Mouse (Mus musculus) midbrain, embryonic 11.5 days (tissue): ENCODE data around the gene Rmdn2. TPM values are rescaled to one million over a fixed set of nuclear protein-coding genes. Genes with fewer than 3 reads are reported as not detected.

ENCODE experiments used
- ATAC-seq: fragments of 200-750 bp; cut with Nextera tagmentation; 2 replicates; pipeline ENCODE4 v1.8.0; 2017; ENCODE audit warnings: moderate TSS enrichment, moderate library complexity; ENCODE audit not compliant: low FRiP score
- DNase-seq: peaks from one replicate; pipeline ENCODE4 v3.0.0; 2015; ENCODE audit warnings: low spot score; ENCODE audit errors: missing footprints
- H3K27ac ChIP-seq: fragments of 300-500 bp; sonication (generic); 2 replicates; pipeline ENCODE4 v1.5.1; 2014; ENCODE audit warnings: low read depth, low read length
- H3K27me3 ChIP-seq: fragments of 300-500 bp; sonication (generic); 2 replicates; pipeline ENCODE4 v1.6.1; 2014; ENCODE audit warnings: mild to moderate bottlenecking, low read length, moderate library complexity, mixed read lengths; ENCODE audit not compliant: control insufficient read depth, insufficient read depth
- H3K36me3 ChIP-seq: fragments of 300-500 bp; sonication (generic); 2 replicates; pipeline ENCODE4 v1.6.1; 2014; ENCODE audit warnings: mild to moderate bottlenecking, low read length, moderate library complexity, mixed read lengths; ENCODE audit not compliant: control insufficient read depth, insufficient read depth
- H3K4me1 ChIP-seq: fragments of 300-500 bp; sonication (generic); 2 replicates; pipeline ENCODE4 v1.6.1; 2014; ENCODE audit warnings: low read length; ENCODE audit not compliant: control insufficient read depth, insufficient read depth
- H3K4me2 ChIP-seq: fragments of 300-500 bp; sonication (generic); 2 replicates; pipeline ENCODE4 v1.6.1; 2014; ENCODE audit warnings: mild to moderate bottlenecking, moderate library complexity
- H3K4me3 ChIP-seq: fragments of 300-500 bp; sonication (generic); 2 replicates; pipeline ENCODE4 v1.5.1; 2014; ENCODE audit warnings: low read depth, low read length
- H3K9ac ChIP-seq: fragments of 300-500 bp; sonication (generic); 2 replicates; pipeline ENCODE4 v1.6.1; 2014; ENCODE audit warnings: low read length
- H3K9me3 ChIP-seq: fragments of 300-500 bp; sonication (generic); 2 replicates; pipeline ENCODE4 v1.6.1; 2016; ENCODE audit warnings: low read length; ENCODE audit not compliant: control insufficient read depth
- WGBS: fragments of 180-500 bp; shearing (Covaris S2); extraction: QIAGEN DNeasy Blood & Tissue Kit; methylation state at CpG from one replicate; pipeline ENCODE4 v1.1.7; 2014; 5-methylcytosine and 5-hydroxymethylcytosine counted together
- polyA plus RNA-seq: library from polyadenylated mRNA; unstranded; fragments of >200 nt; fragmentation: Nextera tagmentation; extraction: Ambion mirVana; gene quantifications from 2 replicates; pipeline ENCODE4 v1.2.1, GENCODE M21; 2014

The Rmdn2 gene
- polyA plus RNA-seq, 1 experiment from 2014 or later: 5.7 TPM

DNA sequence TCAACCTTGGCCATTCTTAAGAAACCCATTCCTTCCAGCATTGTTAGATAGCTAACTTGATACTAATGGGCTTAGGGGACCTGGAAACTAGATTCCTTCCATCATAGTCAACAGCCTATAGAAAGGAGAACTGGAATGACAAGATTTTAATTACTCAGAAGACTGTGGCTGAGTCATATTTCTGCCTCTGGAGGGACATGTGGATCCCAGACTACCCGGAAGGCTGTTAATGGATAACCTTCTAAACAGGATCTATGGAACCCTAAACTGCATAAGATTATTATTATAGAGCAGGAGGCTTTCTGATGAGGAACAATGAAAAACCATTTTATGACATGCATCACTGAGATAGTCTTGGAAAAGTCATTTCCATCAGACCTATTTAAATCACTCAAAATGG lies 21.8 kb upstream of the Rmdn2 start:
- no peak overlapping the region for H3K9ac ChIP-seq
- no peaks in the 10 kb centered on the region for H3K36me3 ChIP-seq
- H3K4me1 ChIP-seq: no peaks in the 10 kb centered on the region
- no peak for ATAC-seq
- H3K27ac ChIP-seq: no peak overlapping the region
- no peaks in the 10 kb centered on the region for H3K9me3 ChIP-seq
- no peaks in the 10 kb centered on the region for H3K27me3 ChIP-seq
- 88% methylated on average over 1 of the region's 1 CpGs for WGBS
- no peak for DNase-seq
- no peak overlapping the region for H3K4me3 ChIP-seq
- no peak overlapping the region for H3K4me2 ChIP-seq

- no peaks in the 10 kb centered on the region for H3K36me3 ChIP-seq
- no peaks in the 10 kb centered on the region for H3K4me1 ChIP-seq
- ATAC-seq (no peak), DNase-seq (no peak)
- no peak overlapping the region for H3K4me3 ChIP-seq
- H3K4me2 ChIP-seq: no peak overlapping the region
- no peak overlapping the region for H3K9ac ChIP-seq
- WGBS: 85% methylated on average over 4 of the region's 4 CpGs
- H3K9me3 ChIP-seq: no peaks in the 10 kb centered on the region
- H3K27me3 ChIP-seq: no peaks in the 10 kb centered on the region
- H3K27ac ChIP-seq: no peak overlapping the region
Measured at GRCm38 (mm10) chr17:79595996-79596395, 15.7 kb upstream of the Rmdn2 start.

GRCm38 (mm10) chr17:79598151-79598550 lies 13.5 kb upstream of the Rmdn2 start:
- H3K27ac ChIP-seq: no peak overlapping the region
- H3K27me3 ChIP-seq: no peaks in the 10 kb centered on the region
- H3K9me3 ChIP-seq: no peaks in the 10 kb centered on the region
- WGBS: 70% methylated on average over 2 of the region's 2 CpGs
- no peak for DNase-seq
- no peak overlapping the region for H3K4me2 ChIP-seq
- ATAC-seq: no peak
- H3K4me3 ChIP-seq: no peak overlapping the region
- no peaks in the 10 kb centered on the region for H3K4me1 ChIP-seq
- H3K9ac ChIP-seq: no peak overlapping the region
- no peaks in the 10 kb centered on the region for H3K36me3 ChIP-seq

DNA sequence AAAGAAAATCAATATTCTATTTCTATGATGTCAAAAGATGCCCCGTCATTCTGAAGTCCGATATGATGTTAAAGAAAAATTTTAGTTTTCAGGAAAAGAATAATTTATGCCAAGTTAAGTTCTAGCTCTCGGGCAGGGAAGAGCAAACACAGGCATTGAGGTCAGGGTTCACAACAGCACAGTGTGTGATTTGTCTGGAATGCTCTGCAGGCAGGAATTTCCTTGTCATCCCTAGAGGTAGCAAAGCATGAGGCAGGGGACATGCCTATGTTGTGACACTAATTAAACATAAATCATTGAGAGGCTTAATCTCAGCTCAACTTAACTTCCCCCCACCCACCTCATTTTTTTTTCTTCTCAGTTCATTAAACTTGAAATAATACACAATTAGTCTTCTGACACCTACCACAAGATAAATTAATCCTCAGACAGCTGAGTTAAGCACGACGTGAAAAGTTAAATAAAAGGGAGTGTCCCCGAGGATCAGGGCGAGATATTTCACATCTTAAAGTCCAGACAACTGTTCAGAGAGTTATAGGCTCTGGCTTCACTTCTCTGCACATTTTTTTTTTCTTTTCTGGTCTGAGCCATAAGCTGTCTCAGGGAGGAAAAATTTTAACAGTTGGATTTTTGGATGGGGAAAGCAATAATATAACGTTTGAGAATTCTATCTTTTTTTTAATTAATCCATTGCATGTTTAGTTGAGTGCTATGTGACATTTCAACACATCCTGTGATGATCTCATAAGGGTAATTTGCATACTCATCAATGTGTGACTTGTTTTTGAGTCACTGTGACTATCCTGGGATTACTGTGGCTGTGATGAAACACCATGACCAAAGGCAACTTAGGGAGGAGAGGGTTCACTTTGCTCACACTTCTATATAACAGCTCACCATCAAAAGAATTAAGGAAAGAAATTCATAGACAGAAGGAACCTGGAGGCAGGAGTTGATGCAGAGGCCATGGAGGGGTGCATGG lies 12.8 kb upstream of the Rmdn2 start:
- 53% methylated on average over 8 of the region's 8 CpGs for WGBS
- H3K27ac ChIP-seq: no peak overlapping the region
- ATAC-seq (no peak), DNase-seq (no peak)
- no peak overlapping the region for H3K4me2 ChIP-seq
- no peak overlapping the region for H3K4me3 ChIP-seq
- H3K9me3 ChIP-seq: no peaks in the 10 kb centered on the region
- no peak overlapping the region for H3K9ac ChIP-seq
- no peaks in the 10 kb centered on the region for H3K4me1 ChIP-seq
- H3K27me3 ChIP-seq: no peaks in the 10 kb centered on the region
- H3K36me3 ChIP-seq: no peaks in the 10 kb centered on the region

GRCm38 (mm10) chr17:79600108-79600507 lies 11.6 kb upstream of the Rmdn2 start:
- 78% methylated on average over 4 of the region's 4 CpGs for WGBS
- H3K4me1 ChIP-seq: no peaks in the 10 kb centered on the region
- no peak for ATAC-seq

DNA sequence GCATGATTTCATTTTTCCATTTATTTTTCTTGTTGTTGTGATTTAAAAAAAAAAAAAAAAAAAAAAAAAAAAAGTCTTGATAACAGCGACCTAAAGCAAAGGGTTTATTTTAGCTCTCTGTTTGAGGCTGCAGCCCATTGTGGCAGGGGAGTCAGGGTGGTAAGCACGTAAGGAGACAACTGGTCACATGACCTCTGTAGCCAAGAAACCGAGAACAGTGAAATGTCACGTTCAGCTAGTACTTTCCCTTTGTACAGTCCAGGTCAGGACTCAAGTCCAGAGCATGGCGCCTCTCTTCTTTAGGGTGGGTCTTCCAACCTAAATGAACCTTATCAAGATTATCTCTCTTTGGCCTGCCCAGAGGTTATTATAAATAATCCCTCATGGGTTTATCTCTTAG lies 9.3 kb upstream of the Rmdn2 start:
- ATAC-seq: peak; percentile 50; the same call in 1 of the 2 replicates
- H3K9me3 ChIP-seq: no peaks in the 10 kb centered on the region
- no peak overlapping the region for H3K9ac ChIP-seq
- no peak overlapping the region for H3K4me2 ChIP-seq
- no peaks in the 10 kb centered on the region for H3K27me3 ChIP-seq
- no peak overlapping the region for H3K27ac ChIP-seq
- no peak overlapping the region for H3K4me3 ChIP-seq
- WGBS: 58% methylated on average over 5 of the region's 5 CpGs
- no peak for DNase-seq
- H3K36me3 ChIP-seq: no peaks in the 10 kb centered on the region
- no peaks in the 10 kb centered on the region for H3K4me1 ChIP-seq

More at GRCm38 (mm10) chr17:79600108-79600507, 11.6 kb upstream of the Rmdn2 start:
- no peaks in the 10 kb centered on the region for H3K9me3 ChIP-seq
- no peaks in the 10 kb centered on the region for H3K36me3 ChIP-seq
- no peaks in the 10 kb centered on the region for H3K27me3 ChIP-seq
- H3K27ac ChIP-seq: no peak overlapping the region
- DNase-seq: no peak
- no peak overlapping the region for H3K9ac ChIP-seq
- H3K4me2 ChIP-seq: no peak overlapping the region
- H3K4me3 ChIP-seq: no peak overlapping the region

GRCm38 (mm10) chr17:79603427-79603826 lies 8.2 kb upstream of the Rmdn2 start:
- 86% methylated on average over 7 of the region's 7 CpGs for WGBS

GRCm38 (mm10) chr17:79605794-79606193 lies 5.9 kb upstream of the Rmdn2 start:
- WGBS: 82% methylated on average over 2 of the region's 2 CpGs

More at GRCm38 (mm10) chr17:79603427-79603826, 8.2 kb upstream of the Rmdn2 start:
- Histone ChIP-seq H3K27ac (no peak overlapping the region), H3K4me1 (no peaks in the 10 kb centered on the region), H3K9me3 (no peaks in the 10 kb centered on the region), H3K4me2 (no peak overlapping the region), H3K36me3 (no peaks in the 10 kb centered on the region), H3K4me3 (no peak overlapping the region), H3K27me3 (no peaks in the 10 kb centered on the region), H3K9ac (no peak overlapping the region)
- ATAC-seq (no peak), DNase-seq (no peak)

DNA sequence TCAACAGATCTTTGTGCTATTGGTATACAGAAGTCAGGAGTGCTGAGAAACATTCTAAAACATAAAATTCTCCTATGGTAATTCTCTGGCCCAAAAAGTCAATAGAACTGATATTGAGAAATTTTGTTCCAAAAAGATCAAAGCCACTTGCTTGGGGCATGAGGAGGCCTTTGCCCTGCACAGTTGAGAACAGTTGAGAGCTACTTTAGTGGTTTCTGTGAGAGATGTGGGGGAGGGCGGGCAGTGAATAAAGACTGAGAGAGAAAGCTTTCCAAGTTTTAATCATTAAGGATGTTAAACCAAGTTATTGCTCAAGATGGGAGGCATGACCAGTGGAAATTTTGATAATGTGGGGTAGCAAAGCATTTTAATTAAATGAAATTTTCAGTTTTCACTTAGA lies 2.0 kb upstream of the Rmdn2 start:
- Histone ChIP-seq H3K27ac (no peak overlapping the region), H3K27me3 (no peaks in the 10 kb centered on the region), H3K4me3 (no peak overlapping the region), H3K4me1 (peaks cover 3% of the 10 kb centered on the region; the same call in 1 of the 2 replicates), H3K4me2 (no peak overlapping the region), H3K36me3 (no peaks in the 10 kb centered on the region), H3K9me3 (no peaks in the 10 kb centered on the region), H3K9ac (no peak overlapping the region)
- ATAC-seq: no peak
- 95% methylated on average over 1 of the region's 1 CpGs for WGBS
- no peak for DNase-seq

More at GRCm38 (mm10) chr17:79605794-79606193, 5.9 kb upstream of the Rmdn2 start:
- Histone ChIP-seq H3K27ac (no peak overlapping the region), H3K4me3 (no peak overlapping the region), H3K9me3 (no peaks in the 10 kb centered on the region), H3K9ac (no peak overlapping the region), H3K4me1 (no peaks in the 10 kb centered on the region), H3K27me3 (no peaks in the 10 kb centered on the region), H3K36me3 (no peaks in the 10 kb centered on the region), H3K4me2 (no peak overlapping the region)
- no peak for ATAC-seq
- no peak for DNase-seq
